Mouse (Mus musculus) midbrain, embryonic 12.5 days (tissue): Measurements from ENCODE around the gene 1810024B03Rik. TPM values are rescaled to one million over a fixed set of nuclear protein-coding genes. Genes with fewer than 3 reads are reported as not detected.
"Not testable (repeated sequence)": the region's sequence is repeated elsewhere in the genome, so short reads cannot be mapped to it uniquely, and the experiment has no call there.

ENCODE experiments used
- ATAC-seq: fragments of 200-750 bp; cut with Nextera tagmentation; 2 replicates; pipeline ENCODE4 v1.8.0; 2017; ENCODE audit warnings: low read depth, moderate TSS enrichment, moderate library complexity; ENCODE audit not compliant: low FRiP score
- H3K27ac ChIP-seq: fragments of 300-500 bp; sonication (generic); replicated peaks from 2 replicates; pipeline ENCODE4 v1.5.1; 2016; ENCODE audit warnings: mild to moderate bottlenecking
- H3K27me3 ChIP-seq: fragments of 300-500 bp; sonication (generic); 2 replicates; pipeline ENCODE4 v1.6.1; 2016; ENCODE audit warnings: mild to moderate bottlenecking
- H3K36me3 ChIP-seq: fragments of 300-500 bp; sonication (generic); 2 replicates; pipeline ENCODE4 v1.6.1; 2016
- H3K4me1 ChIP-seq: fragments of 300-500 bp; sonication (generic); 2 replicates; pipeline ENCODE4 v1.6.1; 2016
- H3K4me2 ChIP-seq: fragments of 300-500 bp; sonication (generic); replicated peaks from 2 replicates; pipeline ENCODE4 v1.6.1; 2016; ENCODE audit warnings: mild to moderate bottlenecking, moderate library complexity
- H3K4me3 ChIP-seq: fragments of 300-500 bp; sonication (generic); 2 replicates; pipeline ENCODE4 v1.5.1; 2016; ENCODE audit warnings: mild to moderate bottlenecking
- H3K9ac ChIP-seq: fragments of 300-500 bp; sonication (generic); replicated peaks from 2 replicates; pipeline ENCODE4 v1.6.1; 2016; ENCODE audit warnings: mild to moderate bottlenecking, moderate library complexity
- H3K9me3 ChIP-seq: fragments of 300-500 bp; sonication (generic); 2 replicates; pipeline ENCODE4 v1.6.1; 2016; ENCODE audit warnings: mild to moderate bottlenecking
- WGBS: fragments of 180-500 bp; shearing (Covaris S2); methylation state at CpG from one replicate; pipeline ENCODE4 v1.1.7; 2016; 5-methylcytosine and 5-hydroxymethylcytosine counted together
- polyA plus RNA-seq: library from polyadenylated mRNA; unstranded; fragments of >200 nt; fragmentation: Nextera tagmentation; extraction: Ambion mirVana; gene quantifications from 2 replicates; pipeline ENCODE4 v1.2.1, GENCODE M21; 2016

The 1810024B03Rik gene
- polyA plus RNA-seq, 1 experiment from 2014 or later = 2.6 TPM

GRCm38 (mm10) chr2:127237897-127238610 lies 30.0 kb upstream of the 1810024B03Rik start:
- Histone ChIP-seq H3K4me3 (no peak overlapping the region), H3K4me1 (no peaks in the 10 kb centered on the region), H3K9me3 (no peaks in the 10 kb centered on the region), H3K4me2 (no peak overlapping the region), H3K9ac (no peak overlapping the region), H3K27ac (no peak overlapping the region), H3K36me3 (peaks cover 93% of the 10 kb centered on the region), H3K27me3 (no peaks in the 10 kb centered on the region)
- 95% methylated on average over 11 of the region's 11 CpGs for WGBS
- no peak for ATAC-seq

- Histone ChIP-seq H3K4me1 (no peaks in the 10 kb centered on the region), H3K27me3 (no peaks in the 10 kb centered on the region), H3K27ac (no peak overlapping the region), H3K36me3 (peaks cover 95% of the 10 kb centered on the region), H3K9me3 (peaks cover 5% of the 10 kb centered on the region; the same call in 1 of the 2 replicates), H3K4me2 (no peak overlapping the region), H3K4me3 (no peak overlapping the region), H3K9ac (no peak overlapping the region)
- ATAC-seq = no peak
- WGBS = 99% methylated on average over 3 of the region's 3 CpGs
These were observed 17.2 kb upstream of the 1810024B03Rik start for GRCm38 (mm10) chr2:127225261-127225660.

GRCm38 (mm10) chr2:127217746-127218145 lies 9.7 kb upstream of the 1810024B03Rik start:
- no peak overlapping the region for H3K9ac ChIP-seq
- no peaks in the 10 kb centered on the region for H3K4me1 ChIP-seq
- H3K4me3 ChIP-seq = no peak overlapping the region
- no peaks in the 10 kb centered on the region for H3K27me3 ChIP-seq
- H3K4me2 ChIP-seq = no peak overlapping the region
- peaks cover 97% of the 10 kb centered on the region for H3K36me3 ChIP-seq
- WGBS = 94% methylated on average over 5 of the region's 5 CpGs
- ATAC-seq = no peak
- no peaks in the 10 kb centered on the region for H3K9me3 ChIP-seq
- no peak overlapping the region for H3K27ac ChIP-seq

- Histone ChIP-seq H3K4me3 (no peak overlapping the region), H3K9ac (no peak overlapping the region), H3K27me3 (no peaks in the 10 kb centered on the region), H3K36me3 (peaks cover 54% of the 10 kb centered on the region), H3K4me2 (no peak overlapping the region), H3K9me3 (no peaks in the 10 kb centered on the region), H3K27ac (no peak overlapping the region), H3K4me1 (peaks cover 15% of the 10 kb centered on the region)
- no peak for ATAC-seq
- WGBS = 97% methylated on average over 11 of the region's 11 CpGs
These were observed 2.6 kb upstream of the 1810024B03Rik start for GRCm38 (mm10) chr2:127210701-127211100.

- no peak for ATAC-seq
- 0% methylated on average over 17 of the region's 17 CpGs for WGBS
- no peaks in the 10 kb centered on the region for H3K9me3 ChIP-seq
- H3K4me2 ChIP-seq = peak overlapping the region; percentile 86
- peak overlapping the region; percentile 79 for H3K9ac ChIP-seq
- H3K36me3 ChIP-seq = peaks cover 31% of the 10 kb centered on the region
- peaks cover 15% of the 10 kb centered on the region for H3K4me1 ChIP-seq
- peak overlapping the region; percentile 87 for H3K4me3 ChIP-seq
- H3K27me3 ChIP-seq = no peaks in the 10 kb centered on the region
- H3K27ac ChIP-seq = peak overlapping the region; percentile 58; the same call in 1 of the 2 replicates
These were observed 331 bp upstream of the 1810024B03Rik start for GRCm38 (mm10) chr2:127208452-127208769.

GRCm38 (mm10) chr2:127206916-127207315 lies 1.2 kb downstream of the 1810024B03Rik start:
- Histone ChIP-seq H3K27ac (no peak overlapping the region), H3K36me3 (peaks cover 24% of the 10 kb centered on the region), H3K4me3 (no peak overlapping the region), H3K9ac (no peak overlapping the region), H3K4me2 (no peak overlapping the region), H3K4me1 (peaks cover 15% of the 10 kb centered on the region), H3K27me3 (no peaks in the 10 kb centered on the region), H3K9me3 (no peaks in the 10 kb centered on the region)
- no peak for ATAC-seq
- 94% methylated on average over 2 of the region's 2 CpGs for WGBS

- not testable (repeated sequence) for H3K4me3 ChIP-seq, H3K27me3 ChIP-seq, ATAC-seq, H3K9ac ChIP-seq, H3K4me2 ChIP-seq, H3K9me3 ChIP-seq, H3K27ac ChIP-seq
- H3K4me1 ChIP-seq = peaks cover 15% of the 10 kb centered on the region
- WGBS = 85% methylated on average over 4 of the region's 4 CpGs
- peaks cover 20% of the 10 kb centered on the region for H3K36me3 ChIP-seq
These were observed 2.1 kb downstream of the 1810024B03Rik start for GRCm38 (mm10) chr2:127205936-127206335.

GRCm38 (mm10) chr2:127204932-127205331 lies 3.1 kb downstream of the 1810024B03Rik start:
- Histone ChIP-seq H3K36me3 (peaks cover 13% of the 10 kb centered on the region), H3K9ac (no peak overlapping the region), H3K27me3 (no peaks in the 10 kb centered on the region), H3K4me1 (peaks cover 15% of the 10 kb centered on the region), H3K27ac (no peak overlapping the region), H3K4me3 (no peak overlapping the region), H3K4me2 (no peak overlapping the region), H3K9me3 (no peaks in the 10 kb centered on the region)
- no peak for ATAC-seq
- WGBS = 31% methylated on average over 3 of the region's 3 CpGs

GRCm38 (mm10) chr2:127189574-127189973 lies 18.5 kb downstream of the 1810024B03Rik start:
- H3K27me3 ChIP-seq = peaks cover 7% of the 10 kb centered on the region; the same call in 1 of the 2 replicates
- no peak overlapping the region for H3K27ac ChIP-seq
- H3K9me3 ChIP-seq = no peaks in the 10 kb centered on the region
- H3K4me1 ChIP-seq = no peaks in the 10 kb centered on the region
- H3K4me2 ChIP-seq = no peak overlapping the region
- ATAC-seq = no peak
- H3K4me3 ChIP-seq = no peak overlapping the region
- no peak overlapping the region for H3K9ac ChIP-seq
- no peaks in the 10 kb centered on the region for H3K36me3 ChIP-seq

- H3K27me3 ChIP-seq = peaks cover 8% of the 10 kb centered on the region; the same call in 1 of the 2 replicates
- H3K27ac ChIP-seq = peak overlapping the region; percentile 88
- no peaks in the 10 kb centered on the region for H3K36me3 ChIP-seq
- H3K4me1 ChIP-seq = peaks cover 8% of the 10 kb centered on the region; the same call in 1 of the 2 replicates
- H3K9ac ChIP-seq = peak overlapping the region; percentile 76
- 3% methylated on average over 17 of the region's 17 CpGs for WGBS
- peak overlapping the region; percentile 58 for H3K4me3 ChIP-seq
- peak overlapping the region; percentile 73 for H3K4me2 ChIP-seq
- ATAC-seq = peak; percentile 100
- H3K9me3 ChIP-seq = no peaks in the 10 kb centered on the region
These were observed 25.3 kb downstream of the 1810024B03Rik start for GRCm38 (mm10) chr2:127182598-127183381.

GRCm38 (mm10) chr2:127166261-127166660 lies 41.8 kb downstream of the 1810024B03Rik start:
- H3K4me1 ChIP-seq, H3K4me2 ChIP-seq, H3K9me3 ChIP-seq, H3K27ac ChIP-seq, H3K27me3 ChIP-seq, H3K36me3 ChIP-seq, H3K4me3 ChIP-seq, H3K9ac ChIP-seq, ATAC-seq: not testable (repeated sequence)
- WGBS = 17% methylated on average over 1 of the region's 1 CpGs

GRCm38 (mm10) chr2:127165675-127166074 lies 42.4 kb downstream of the 1810024B03Rik start:
- Histone ChIP-seq H3K4me1 (no peaks in the 10 kb centered on the region), H3K9me3 (no peaks in the 10 kb centered on the region), H3K27me3 (no peaks in the 10 kb centered on the region; the same call in 1 of the 2 replicates), H3K36me3 (no peaks in the 10 kb centered on the region), H3K27ac (no peak overlapping the region), H3K4me2 (no peak overlapping the region), H3K9ac (no peak overlapping the region), H3K4me3 (no peak overlapping the region)
- ATAC-seq = no peak
- 67% methylated on average over 4 of the region's 4 CpGs for WGBS
